Comparison of ENCODE assay signal across 8 mouse cellular contexts in the genomic region with DNA sequence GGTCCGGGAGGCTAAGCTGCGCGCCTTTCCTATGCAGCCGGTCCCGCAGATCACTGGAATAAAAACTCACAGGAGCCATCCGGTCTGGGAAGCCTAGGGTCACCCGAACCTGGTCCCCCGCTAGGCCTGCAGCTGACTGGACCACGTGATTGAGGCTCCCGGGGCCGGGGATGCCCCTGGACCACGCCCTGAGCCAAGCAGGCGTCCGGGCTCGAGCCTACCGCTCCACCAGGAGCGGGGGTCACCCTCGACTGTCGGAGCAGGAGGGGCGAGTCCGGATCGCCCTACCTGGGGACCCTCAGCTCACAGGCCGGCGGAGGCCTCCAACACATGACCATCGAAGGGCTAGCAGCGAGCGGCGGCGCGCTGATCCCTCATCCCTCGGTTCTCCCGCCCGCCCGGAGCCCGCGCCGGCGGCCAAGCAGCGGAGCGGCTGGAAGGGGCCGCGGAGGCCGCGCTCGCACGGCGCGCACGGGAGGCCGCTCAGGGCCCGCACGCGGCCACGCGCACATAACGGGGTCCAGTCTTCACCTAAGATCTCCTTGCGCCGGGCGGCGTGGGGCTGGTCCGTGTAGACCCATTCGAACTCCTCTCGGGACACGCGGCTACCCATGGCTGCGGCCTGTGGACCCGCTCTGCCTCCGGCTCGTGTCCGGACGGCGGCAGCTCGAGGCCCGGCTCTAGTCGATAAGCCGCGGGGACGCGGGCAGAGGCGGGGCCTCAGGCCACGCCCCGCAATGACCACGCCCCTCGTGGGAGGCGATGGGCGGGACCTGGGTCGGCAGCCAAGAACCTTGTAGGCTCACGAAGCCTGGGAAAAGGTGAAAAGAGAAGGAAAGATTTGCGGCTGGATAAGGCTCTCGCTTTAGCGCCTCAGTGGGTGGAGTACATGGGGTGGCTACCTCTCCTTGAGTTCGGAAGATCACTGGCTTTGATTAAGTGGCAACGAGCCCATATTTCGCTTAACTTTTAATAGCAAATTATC. TPM values are rescaled to one million over a fixed set of nuclear protein-coding genes. Genes with fewer than 3 reads are reported as not detected.
DNase-seq lines count a peak whose midpoint lies in the region; ATAC-seq lines count a peak whose summit lies in the region.

A gene (minus strand): TSS at position 714 of the 985 bp plus-strand sequence.

- peak within 1 kb of the TSS; percentile 67 for H3K4me3 ChIP-seq in hindbrain, embryonic 11.5 days (ENCODE audit: low read depth, low read length)

- peak within 1 kb of the TSS; percentile 79 for H3K9ac ChIP-seq in hindbrain, embryonic 11.5 days (ENCODE audit: low read depth, low read length)

- under 1% methylated on average over 87 of the region's 94 CpGs for WGBS in hindbrain, embryonic 11.5 days

- H3K36me3 ChIP-seq in hindbrain, embryonic 11.5 days (ENCODE audit: control insufficient read depth, insufficient read depth, low read length), result 0 out of 2 replicates have a peak, but pooled peaks cover under 1% of the 10 kb centered on the region

- H3K27me3 ChIP-seq in hindbrain, embryonic 11.5 days (ENCODE audit: control insufficient read depth, insufficient read depth, low read length), result no peaks in the 10 kb centered on the region

- H3K4me2 ChIP-seq in hindbrain, embryonic 11.5 days (replicated peaks; ENCODE audit: low read depth, low read length), result peak within 1 kb of the TSS; percentile 80

- ATAC-seq in hindbrain, embryonic 11.5 days (ENCODE audit: low FRiP score), result peak; percentile 92

- peak within 1 kb of the TSS; percentile 81 for H3K27ac ChIP-seq in hindbrain, embryonic 11.5 days (ENCODE audit: low read depth, low read length)

- H3K9me3 ChIP-seq in hindbrain, embryonic 11.5 days (ENCODE audit: control insufficient read depth, low read length), result no peaks in the 10 kb centered on the region

- DNase-seq in Muller cell, postnatal 12 days (ENCODE audit: inconsistent ontology term), result peak; percentile 97
- peak; percentile 92 for DNase-seq in cerebellum, adult 9-11 months
- DNase-seq in frontal cortex, adult 2 months (ENCODE audit: extremely low spot score in 1 of 2, low spot score in 1 of 2), result peak; percentile 78 to 96
- peak; percentile 97 for DNase-seq in hindbrain, embryonic 11.5 days (ENCODE audit: low spot score)
- DNase-seq in layer of hippocampus, postnatal 10 days (ENCODE audit: low spot score in 2 of 2), result peak; percentile 94 to 96
- DNase-seq in lung, postnatal 10 days, result peak; percentile 96
- DNase-seq in ovary, postnatal 36 days (ENCODE audit: low spot score), result peak; percentile 97
- peak; percentile 97 for DNase-seq in thymus, postnatal 25 days

- H3K4me1 ChIP-seq in hindbrain, embryonic 11.5 days (replicated peaks; ENCODE audit: control insufficient read depth, insufficient read depth, low read length), result peaks cover 10% of the 10 kb centered on the region; the same call in 1 of the 2 replicates

RNA-seq across cellular contexts. Expression of the gene that starts here (rescaled TPM):
- polyA plus RNA-seq in frontal cortex, adult 2 months (2012; rRNA removed), result 68.2 and 78.2 TPM in 2 replicates
- 78.8 and 79.6 TPM in 2 replicates for polyA plus RNA-seq in hindbrain, embryonic 11.5 days (2014; fragmentation: Nextera tagmentation; extraction: Ambion mirVana)
- 10 to 100 TPM; 65.5 to 75.3 TPM for total RNA-seq in layer of hippocampus, postnatal 10 days (2021)

Comparison
In these comparisons a context has a peak if more than half of its experiments do, and no peak if none do; other contexts are left out.
1. Peak in every context shown above with its lines: DNase-seq, ATAC-seq, H3K4me3 ChIP-seq and H3K27ac ChIP-seq.